Mouse (Mus musculus): Measurements from ENCODE around the gene Npas3. TPM values are rescaled to one million over a fixed set of nuclear protein-coding genes. Genes with fewer than 3 reads are reported as not detected.

The Npas3 gene
- total and polyA plus RNA-seq, 2 experiments from 2014 or later, result 16.6 to 28.3 TPM

DNA sequence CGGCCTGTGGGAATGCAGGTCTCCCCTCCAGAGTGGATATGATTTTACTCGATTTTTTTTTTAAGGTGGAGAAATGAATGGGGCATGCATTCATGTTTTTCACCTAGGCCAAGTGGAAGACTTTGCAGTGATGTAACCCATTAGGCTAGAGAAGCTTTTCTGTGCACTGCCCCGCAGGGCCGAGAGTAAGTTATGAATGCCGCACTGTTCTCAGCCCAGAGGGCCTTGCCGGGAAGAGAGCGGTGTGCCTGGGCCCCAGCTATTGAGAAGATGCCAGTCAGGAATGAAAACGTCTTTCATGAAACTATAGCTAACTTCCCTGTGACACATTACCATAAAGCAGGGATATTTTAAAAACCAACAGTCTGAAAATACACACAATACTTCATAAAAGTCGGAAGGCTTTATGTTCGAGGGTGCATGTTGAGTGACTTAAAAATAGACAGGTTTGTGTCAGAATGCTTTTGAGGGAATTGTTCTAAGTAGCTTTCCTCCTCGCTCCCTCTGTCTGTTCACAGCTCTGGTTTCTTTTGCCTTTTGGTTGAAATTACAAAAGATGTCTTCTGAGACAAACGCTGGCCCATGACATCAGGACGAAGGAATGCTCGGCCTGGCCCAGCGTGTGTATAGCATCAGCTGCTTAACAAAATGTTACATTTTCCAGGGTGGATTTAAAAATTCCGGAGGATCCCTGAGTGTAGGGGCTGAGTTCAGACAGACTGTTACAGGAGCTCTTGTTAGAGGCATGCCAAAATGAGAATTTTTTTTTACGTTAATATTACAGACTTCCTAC is 44.2 kb downstream of the Npas3 start:
- Histone ChIP-seq H3K9me3 (ENCODE audit: low read length) (no peaks in the 10 kb centered on the region), H3K4me2 (ENCODE audit: low read depth) (peak overlapping the region; percentile 23), H3K4me3 (ENCODE audit: low read depth, low read length) (no peak overlapping the region), H3K27me3 (ENCODE audit: insufficient read depth, low read length) (no peaks in the 10 kb centered on the region), H3K27ac (ENCODE audit: low read depth, low read length) (peak overlapping the region; percentile 48; the same call in 1 of the 2 replicates), H3K9ac (no peak overlapping the region), H3K4me1 (ENCODE audit: insufficient read depth) (peaks cover 3% of the 10 kb centered on the region; the same call in 1 of the 2 replicates), H3K36me3 (ENCODE audit: insufficient read depth) (no peaks in the 10 kb centered on the region)
- DNase-seq (peak; percentile 57), ATAC-seq (peak; percentile 90)
- TF ChIP-seq CTCF (IDR thresholded peaks at IDR 0.05; ENCODE audit: low read depth), result no peak
- WGBS, result 13% methylated on average over 17 of the region's 17 CpGs

DNA sequence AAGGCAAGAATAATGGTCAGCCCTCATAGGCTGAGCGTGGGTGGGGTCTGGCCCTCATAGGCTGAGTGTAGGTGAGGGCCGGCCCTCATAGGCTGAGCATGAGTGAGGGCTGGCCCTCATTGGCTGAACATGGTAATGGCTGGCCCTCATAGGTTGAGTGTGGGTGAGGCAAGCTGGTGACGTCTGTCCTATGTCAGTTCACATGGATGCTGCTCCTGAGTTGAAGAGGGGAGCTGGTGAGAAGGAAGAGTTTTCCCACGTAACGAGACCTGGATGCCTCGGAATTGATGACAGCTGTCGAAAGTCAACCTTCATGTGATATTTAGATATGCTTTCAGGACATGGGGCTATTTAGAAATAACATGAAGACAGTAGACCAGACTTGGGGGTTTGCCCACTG is 45.5 kb downstream of the Npas3 start:
- no peak overlapping the region for H3K27ac ChIP-seq (ENCODE audit: low read depth, low read length)
- H3K36me3 ChIP-seq (ENCODE audit: insufficient read depth), result no peaks in the 10 kb centered on the region
- ATAC-seq (no peak), DNase-seq (no peak)
- peaks cover 6% of the 10 kb centered on the region; the same call in 1 of the 2 replicates for H3K4me1 ChIP-seq (ENCODE audit: insufficient read depth)
- H3K9ac ChIP-seq, result no peak overlapping the region
- H3K4me3 ChIP-seq (ENCODE audit: low read depth, low read length), result no peak overlapping the region
- H3K4me2 ChIP-seq (ENCODE audit: low read depth), result no peak overlapping the region
- WGBS, result 97% methylated on average over 7 of the region's 7 CpGs
- H3K27me3 ChIP-seq (ENCODE audit: insufficient read depth, low read length), result no peaks in the 10 kb centered on the region
- no peaks in the 10 kb centered on the region for H3K9me3 ChIP-seq (ENCODE audit: low read length)
- no peak for TF ChIP-seq CTCF (IDR thresholded peaks at IDR 0.05; ENCODE audit: low read depth)

DNA sequence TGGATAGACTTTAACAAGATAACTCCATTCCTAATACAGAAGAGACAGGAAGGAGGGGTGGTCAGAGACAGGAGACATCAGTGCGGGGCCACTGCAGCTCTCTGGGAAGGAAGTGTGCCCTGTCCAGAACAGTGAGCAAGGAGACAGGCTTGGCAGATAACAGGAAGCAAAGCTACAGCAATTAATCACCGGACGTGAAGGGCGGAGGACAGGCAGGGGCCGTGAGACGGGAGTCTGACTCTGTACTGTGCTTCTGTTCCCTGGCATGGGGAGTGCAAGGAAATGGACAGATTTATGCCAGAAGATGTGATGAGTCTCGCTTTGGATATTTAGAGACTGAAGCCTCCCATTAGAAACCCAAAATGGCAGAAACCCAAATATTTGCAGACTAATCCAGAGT is 47.3 kb downstream of the Npas3 start:
- H3K27me3 ChIP-seq (ENCODE audit: insufficient read depth, low read length), result no peaks in the 10 kb centered on the region
- no peak for TF ChIP-seq CTCF (IDR thresholded peaks at IDR 0.05; ENCODE audit: low read depth)
- H3K27ac ChIP-seq (ENCODE audit: low read depth, low read length), result no peak overlapping the region
- H3K4me1 ChIP-seq (ENCODE audit: insufficient read depth), result peaks cover 6% of the 10 kb centered on the region; the same call in 1 of the 2 replicates
- no peaks in the 10 kb centered on the region for H3K36me3 ChIP-seq (ENCODE audit: insufficient read depth)
- no peak overlapping the region for H3K9ac ChIP-seq
- ATAC-seq (no peak), DNase-seq (no peak)
- H3K9me3 ChIP-seq (ENCODE audit: low read length), result no peaks in the 10 kb centered on the region
- H3K4me3 ChIP-seq (ENCODE audit: low read depth, low read length), result no peak overlapping the region
- no peak overlapping the region for H3K4me2 ChIP-seq (ENCODE audit: low read depth)
- 52% methylated on average over 7 of the region's 7 CpGs for WGBS

DNA sequence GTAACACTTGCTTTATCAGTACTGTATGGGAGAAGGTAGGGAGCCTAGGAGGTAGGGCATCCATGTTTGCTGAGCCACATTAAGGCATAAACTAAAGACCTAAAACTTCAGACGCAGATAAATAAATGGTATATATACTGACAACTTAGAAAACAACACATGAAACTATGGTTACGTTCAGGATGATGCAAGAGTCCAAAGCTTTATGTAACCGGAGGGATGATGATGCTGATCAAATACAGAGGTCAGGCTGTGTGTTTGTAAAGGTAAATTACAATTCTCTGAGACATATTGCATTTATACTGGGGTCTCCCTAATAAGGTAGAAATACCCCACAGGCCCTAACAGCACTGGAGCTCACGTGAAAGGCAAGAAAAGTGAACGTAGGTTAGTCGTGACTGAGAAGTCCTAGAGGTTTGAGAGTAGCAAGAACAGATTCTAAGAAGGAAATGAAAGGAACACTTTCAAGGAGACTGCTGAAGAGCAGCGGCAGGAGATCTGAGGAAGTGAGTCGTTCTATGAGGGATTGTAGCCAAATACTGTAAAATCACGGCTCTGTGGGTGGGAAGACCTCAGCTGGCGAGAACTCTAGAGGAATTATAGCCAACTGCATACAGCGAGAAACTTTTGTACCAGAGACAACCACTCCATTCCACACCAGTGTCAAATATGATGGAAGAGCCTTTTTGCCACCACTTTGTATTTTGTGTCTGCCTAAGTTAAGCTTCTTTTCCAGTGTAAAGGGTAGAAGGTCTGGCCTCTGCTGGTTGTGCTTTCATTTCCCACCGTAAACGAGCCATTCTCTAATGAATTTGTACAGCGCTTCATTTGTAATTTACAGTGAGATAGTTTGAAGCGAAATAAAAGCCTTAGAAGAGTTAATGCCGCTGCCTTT is 49.7 kb downstream of the Npas3 start:
- Histone ChIP-seq H3K4me2 (ENCODE audit: low read depth) (peak overlapping the region; percentile 26), H3K9me3 (ENCODE audit: low read length) (no peaks in the 10 kb centered on the region), H3K4me3 (ENCODE audit: low read depth, low read length) (peak overlapping the region; percentile 7; the same call in 1 of the 2 replicates), H3K27me3 (ENCODE audit: insufficient read depth, low read length) (no peaks in the 10 kb centered on the region), H3K4me1 (ENCODE audit: insufficient read depth) (peaks cover 4% of the 10 kb centered on the region; the same call in 1 of the 2 replicates), H3K36me3 (ENCODE audit: insufficient read depth) (no peaks in the 10 kb centered on the region), H3K9ac (no peak overlapping the region), H3K27ac (ENCODE audit: low read depth, low read length) (no peak overlapping the region)
- TF ChIP-seq CTCF (IDR thresholded peaks at IDR 0.05; ENCODE audit: low read depth), result no peak
- WGBS, result 37% methylated on average over 16 of the region's 16 CpGs
- ATAC-seq (no peak), DNase-seq (peak; percentile 37)

DNA sequence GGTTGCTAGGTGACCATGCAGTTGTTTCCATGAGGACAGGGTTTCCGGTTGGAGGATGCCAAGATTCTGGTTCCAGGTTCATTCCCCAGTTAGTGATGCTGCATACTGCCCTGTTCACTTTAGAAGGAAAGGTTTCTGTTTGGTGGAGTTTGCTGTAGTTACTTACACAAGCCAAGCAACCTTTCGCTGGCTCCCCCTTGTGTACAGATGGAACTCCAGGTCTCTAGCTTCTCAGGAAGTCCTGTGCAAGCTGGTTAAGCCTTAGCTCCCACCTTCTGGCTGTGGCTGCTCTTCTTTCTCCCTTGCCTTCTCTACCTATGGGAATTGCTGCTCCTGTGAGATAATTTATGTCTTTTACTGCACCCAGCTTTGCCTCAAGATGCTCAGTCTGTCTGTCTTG is 52.5 kb downstream of the Npas3 start:
- H3K36me3 ChIP-seq (ENCODE audit: insufficient read depth), result no peaks in the 10 kb centered on the region
- H3K9me3 ChIP-seq (ENCODE audit: low read length), result no peaks in the 10 kb centered on the region
- H3K27me3 ChIP-seq (ENCODE audit: insufficient read depth, low read length), result no peaks in the 10 kb centered on the region
- TF ChIP-seq CTCF (IDR thresholded peaks at IDR 0.05; ENCODE audit: low read depth), result peak; percentile 50
- ATAC-seq (no peak), DNase-seq (peak; percentile 30)
- WGBS, result 37% methylated on average over 2 of the region's 2 CpGs
- H3K9ac ChIP-seq, result no peak overlapping the region
- H3K27ac ChIP-seq (ENCODE audit: low read depth, low read length), result no peak overlapping the region
- no peak overlapping the region for H3K4me2 ChIP-seq (ENCODE audit: low read depth)
- no peak overlapping the region for H3K4me3 ChIP-seq (ENCODE audit: low read depth, low read length)
- H3K4me1 ChIP-seq (ENCODE audit: insufficient read depth), result peaks cover 4% of the 10 kb centered on the region; the same call in 1 of the 2 replicates

DNA sequence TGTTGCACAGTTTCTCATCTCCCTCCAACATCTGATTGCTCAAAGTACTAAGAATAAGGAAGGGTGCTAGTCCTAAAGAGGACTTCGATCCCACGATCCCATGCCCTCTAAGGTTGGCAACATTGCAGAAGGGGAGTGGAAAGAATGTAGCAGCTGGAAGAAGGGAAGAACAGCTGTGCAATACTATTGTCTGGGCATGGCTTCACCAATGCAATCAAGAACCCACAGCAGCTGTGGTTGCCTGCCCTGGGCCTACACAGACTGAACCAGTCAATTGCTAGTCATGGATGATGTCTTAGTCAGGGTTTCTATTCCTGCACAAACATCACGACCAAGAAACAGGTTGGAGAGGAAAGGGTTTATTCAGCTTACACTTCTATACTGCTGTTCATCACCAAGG is 53.7 kb downstream of the Npas3 start:
- no peak overlapping the region for H3K4me3 ChIP-seq (ENCODE audit: low read depth, low read length)
- H3K9me3 ChIP-seq (ENCODE audit: low read length), result no peaks in the 10 kb centered on the region
- no peak overlapping the region for H3K27ac ChIP-seq (ENCODE audit: low read depth, low read length)
- WGBS, result 89% methylated on average over 3 of the region's 3 CpGs
- H3K4me2 ChIP-seq (ENCODE audit: low read depth), result no peak overlapping the region
- no peak overlapping the region for H3K9ac ChIP-seq
- H3K27me3 ChIP-seq (ENCODE audit: insufficient read depth, low read length), result no peaks in the 10 kb centered on the region
- no peaks in the 10 kb centered on the region for H3K36me3 ChIP-seq (ENCODE audit: insufficient read depth)
- TF ChIP-seq CTCF (IDR thresholded peaks at IDR 0.05; ENCODE audit: low read depth), result no peak
- H3K4me1 ChIP-seq (ENCODE audit: insufficient read depth), result peaks cover 4% of the 10 kb centered on the region; the same call in 1 of the 2 replicates
- DNase-seq, result no peak
- ATAC-seq, result no peak

Measured in forebrain, postnatal 0 days (tissue).